Mouse (Mus musculus) mature B cell (primary cell): ENCODE results near the gene Cpn2.

ENCODE experiments used
- in situ Hi-C: fragments of 300-500 bp; cut with MboI; formaldehyde crosslinking; loops from 2 replicates; pipeline ENCODE4 v1.14.3; 2019

The Cpn2 gene

DNA sequence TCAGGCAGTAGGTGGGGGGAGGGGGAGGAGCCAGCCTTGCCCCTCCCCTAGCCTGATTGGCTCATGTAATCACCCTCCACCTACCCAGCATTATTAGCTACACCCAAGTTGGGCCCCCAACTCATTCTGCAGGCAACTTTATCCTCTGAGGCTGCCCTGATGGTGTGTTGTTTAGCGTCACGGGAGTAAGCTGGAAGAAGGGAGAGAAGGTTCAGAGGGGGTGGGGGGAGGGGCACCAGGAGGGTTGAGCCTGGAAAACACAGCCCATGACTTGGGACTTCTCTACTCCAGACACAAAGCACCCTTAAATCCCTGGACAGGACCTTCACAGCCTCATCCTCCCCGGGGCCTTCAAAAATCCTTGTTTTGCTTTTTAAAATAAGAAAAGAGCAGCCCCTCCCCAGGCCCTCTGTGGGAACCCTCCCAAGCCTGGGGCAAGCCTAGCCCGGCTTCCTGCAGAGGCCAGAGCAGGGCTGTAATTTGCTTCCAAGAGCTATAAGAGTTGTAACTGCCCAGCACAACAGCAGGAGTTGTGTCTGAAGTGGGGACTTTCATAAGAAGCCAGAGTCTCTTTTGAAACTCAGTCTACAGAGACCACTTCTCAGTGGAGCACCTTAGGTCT lies 13.5 kb upstream of the Cpn2 start:
- in situ Hi-C loops, result no loop called here

DNA sequence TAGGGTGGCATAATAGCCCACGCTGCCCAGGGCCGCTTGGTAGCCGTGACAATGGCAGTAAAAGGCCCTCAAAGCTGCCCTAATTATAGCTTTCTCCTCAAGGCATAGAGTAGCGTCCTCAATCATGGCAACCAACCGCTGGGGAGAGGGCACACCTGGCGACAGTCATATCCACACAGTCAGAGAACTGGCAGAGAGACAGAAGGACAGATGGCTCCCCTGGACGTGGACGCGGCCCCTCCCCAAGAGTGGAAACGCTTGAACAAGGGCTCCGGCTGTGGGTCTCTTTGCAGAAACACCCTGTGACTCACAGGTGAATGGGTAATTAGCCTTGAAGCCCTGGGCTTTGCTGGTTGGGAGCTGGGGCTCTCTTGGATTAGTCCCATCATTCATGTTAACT lies 11.1 kb upstream of the Cpn2 start:
- in situ Hi-C loops, result no loop called here

DNA sequence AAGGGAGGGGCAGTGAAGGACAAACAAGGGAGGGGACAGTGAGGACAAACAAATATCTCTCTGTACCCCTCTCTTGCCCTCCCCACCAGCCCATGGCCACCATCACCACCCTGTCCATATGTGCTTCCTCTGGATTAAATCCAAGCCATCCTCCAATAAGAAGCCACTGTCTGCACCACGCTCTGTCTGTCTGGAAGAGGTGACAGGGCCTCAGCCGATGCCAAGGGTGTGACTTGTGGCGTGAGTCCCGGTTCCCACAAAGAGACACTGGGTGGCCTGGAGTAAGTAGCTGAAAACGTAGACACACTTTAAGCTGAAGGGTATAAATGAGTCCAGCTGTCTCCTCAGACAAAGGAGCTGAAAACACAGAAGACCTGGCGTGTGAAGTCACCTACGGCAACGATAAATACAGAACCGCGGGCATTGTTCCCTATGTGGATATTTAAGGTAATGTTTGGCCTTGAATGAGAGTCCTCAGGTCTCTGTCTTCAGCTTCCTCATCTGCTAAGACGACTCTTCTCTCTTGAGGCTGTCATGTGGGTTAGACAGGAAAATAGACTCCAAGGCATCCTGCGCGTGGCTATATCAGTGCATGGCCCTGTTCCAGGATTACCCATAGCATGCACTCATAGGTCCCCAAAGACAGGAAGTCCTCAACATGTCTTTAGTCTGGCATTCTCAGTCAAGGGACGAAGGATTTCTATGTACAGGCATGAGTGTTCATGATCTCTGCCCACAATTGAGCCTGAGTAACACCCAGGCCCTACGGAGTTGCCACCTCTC lies 8.4 kb upstream of the Cpn2 start:
- in situ Hi-C loops, result no loop called here

DNA sequence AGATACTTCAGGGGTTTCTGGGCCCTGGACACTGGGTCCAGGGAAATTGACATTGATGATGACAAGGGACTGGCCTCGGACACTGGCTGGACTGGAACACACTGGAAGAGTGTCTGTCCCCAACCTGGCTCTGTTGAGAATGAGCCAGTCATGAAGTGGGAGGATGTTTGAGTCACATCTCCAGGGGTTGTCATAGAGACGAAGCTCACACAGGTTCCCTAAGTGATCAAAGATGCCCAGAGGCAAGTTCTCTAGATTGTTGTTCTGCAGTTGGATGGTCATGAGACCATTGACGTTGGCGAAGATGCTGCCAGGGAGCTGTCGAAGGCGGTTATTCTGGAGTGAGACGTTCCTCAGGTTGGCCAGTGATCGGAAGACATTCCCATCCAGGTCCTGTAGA lies 5.8 kb upstream of the Cpn2 start:
- in situ Hi-C loops, result no loop called here

DNA sequence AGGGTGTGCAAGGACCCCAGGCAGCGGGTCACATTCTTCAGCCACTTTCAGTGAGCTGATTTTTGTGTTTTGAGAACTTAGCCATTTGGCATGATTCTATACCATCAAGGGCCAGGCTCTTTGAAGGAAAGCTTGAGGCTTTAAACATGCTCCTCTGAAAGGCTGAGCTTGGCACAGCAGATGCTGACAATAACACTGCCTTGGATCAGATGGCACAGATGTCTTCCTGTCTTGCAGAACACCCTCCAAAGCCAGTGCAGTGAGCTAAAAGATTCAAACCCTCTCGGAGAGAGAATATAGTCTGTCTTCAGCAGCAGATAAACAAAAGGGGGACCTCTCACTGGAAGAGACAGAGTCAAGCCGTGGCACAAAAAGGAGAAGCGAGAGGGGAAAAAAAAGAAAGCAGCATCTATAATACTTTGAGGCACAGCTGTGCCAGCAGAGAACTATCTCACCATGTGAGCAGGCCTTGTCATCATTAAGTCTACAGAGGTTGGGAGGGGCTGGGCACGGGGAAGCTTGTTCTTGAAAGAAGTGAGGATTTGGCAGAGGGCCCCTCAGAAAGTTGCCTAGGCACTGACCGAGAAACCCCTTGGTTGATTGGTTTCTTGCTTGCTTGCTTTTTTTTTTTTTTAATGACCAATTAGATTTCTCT lies 4.8 kb upstream of the Cpn2 start:
- in situ Hi-C loops, result no loop called here

DNA sequence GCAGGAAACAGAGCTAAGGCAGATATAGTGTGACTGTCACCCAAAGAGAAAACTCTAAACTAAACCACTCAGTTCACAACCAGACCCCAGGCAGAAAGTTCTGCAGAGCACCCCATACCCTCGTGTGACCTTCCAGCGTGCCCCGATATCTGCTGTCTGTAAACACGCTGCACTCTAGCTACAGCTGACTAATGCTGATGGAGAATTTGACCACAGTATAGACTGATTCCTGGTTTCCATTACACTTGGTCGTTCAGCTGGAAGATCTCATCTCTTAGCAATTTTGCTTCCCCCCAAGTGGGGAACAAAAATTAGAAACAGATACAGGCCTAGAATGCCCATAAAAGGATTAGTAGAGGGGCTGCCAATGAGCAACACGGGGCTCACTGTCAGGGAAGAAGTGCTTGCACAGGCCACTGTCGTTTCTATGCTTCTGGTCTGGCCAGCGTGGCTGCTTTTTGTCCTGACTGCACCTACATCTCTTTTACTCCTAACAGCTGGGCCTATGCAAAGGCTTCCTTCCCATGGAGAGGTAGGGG lies 4.0 kb upstream of the Cpn2 start:
- in situ Hi-C loops, result no loop called here

DNA sequence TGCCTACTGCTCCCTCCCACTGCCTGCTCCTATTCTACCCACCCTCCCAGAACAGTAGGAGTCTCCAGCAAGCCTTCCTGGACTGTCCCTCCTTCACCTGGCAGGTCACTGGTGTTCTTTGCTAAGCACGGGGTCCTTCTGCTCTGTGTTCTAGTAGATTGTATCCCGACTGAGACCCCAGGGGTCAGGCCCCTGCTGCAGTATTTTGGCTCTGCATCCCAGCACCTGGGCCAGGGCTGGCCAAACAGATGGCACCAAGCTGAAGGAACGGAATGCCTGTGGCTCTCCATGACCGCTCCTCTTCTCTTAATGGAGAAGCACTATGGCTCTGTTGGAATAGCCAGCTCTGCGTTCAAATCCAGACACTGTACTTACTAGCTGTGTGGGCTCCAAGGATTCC lies 738 bp downstream of the Cpn2 start:
- in situ Hi-C loops, result no loop called here

DNA sequence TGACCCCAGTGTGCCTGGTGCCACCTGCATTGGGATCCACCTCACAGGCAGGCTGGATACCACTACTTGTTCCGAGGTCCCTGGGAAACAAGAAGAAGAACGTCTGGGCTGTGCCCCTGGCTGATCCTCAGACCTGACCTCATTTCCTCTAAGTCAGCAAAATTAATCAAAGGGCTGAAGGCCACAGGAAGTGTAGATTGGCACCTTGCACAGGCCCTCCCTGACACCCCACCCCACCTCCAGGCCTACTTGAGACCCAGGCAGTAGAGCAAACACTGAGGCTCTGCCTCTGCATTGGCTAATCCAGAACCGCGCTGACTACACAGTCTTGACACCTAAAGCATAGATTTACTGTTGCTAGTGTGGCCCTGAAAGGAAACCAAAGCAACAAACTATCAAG lies 1.7 kb downstream of the Cpn2 start:
- in situ Hi-C loops, result no loop called here

DNA sequence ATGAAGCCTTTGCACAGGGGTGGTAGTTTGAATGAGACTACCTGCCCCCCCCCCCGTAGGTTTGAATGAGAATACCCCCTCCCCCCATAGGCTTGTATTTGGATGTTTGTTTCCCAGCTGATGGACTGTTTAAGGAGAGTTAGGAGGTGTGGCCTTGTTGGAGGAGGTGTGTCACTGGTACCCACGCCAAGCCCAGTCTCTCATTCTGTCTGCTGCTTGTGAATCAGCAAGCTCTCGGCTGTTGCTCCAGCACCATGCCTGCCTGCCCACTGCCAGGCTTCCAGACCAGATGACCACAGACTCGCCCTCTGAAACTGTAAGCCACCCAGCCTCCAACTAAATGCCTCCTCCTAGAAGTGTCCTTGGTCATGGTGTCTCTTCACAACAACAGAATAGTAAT lies 4.1 kb downstream of the Cpn2 start:
- in situ Hi-C loops, result no loop called here

DNA sequence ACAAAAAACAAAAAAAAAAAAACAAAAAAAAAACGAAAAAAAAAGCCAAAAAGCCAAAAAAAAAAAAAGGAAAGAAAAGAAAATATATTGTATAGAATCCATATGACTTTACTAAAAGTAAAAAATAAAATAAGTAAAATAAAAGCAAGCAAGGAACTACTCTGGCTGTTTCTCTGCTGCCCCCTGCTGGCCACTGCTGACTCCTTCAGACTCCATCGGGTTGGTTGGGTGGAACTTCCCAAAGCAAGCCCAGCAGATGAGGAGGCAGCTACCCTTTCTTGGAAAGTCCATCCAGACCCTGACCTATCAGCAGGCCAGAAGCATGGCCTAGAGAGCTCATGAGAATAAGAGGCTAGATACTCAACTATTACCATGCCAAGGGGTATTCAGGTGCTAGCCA lies 4.6 kb downstream of the Cpn2 start:
- in situ Hi-C loops, result no loop called here

DNA sequence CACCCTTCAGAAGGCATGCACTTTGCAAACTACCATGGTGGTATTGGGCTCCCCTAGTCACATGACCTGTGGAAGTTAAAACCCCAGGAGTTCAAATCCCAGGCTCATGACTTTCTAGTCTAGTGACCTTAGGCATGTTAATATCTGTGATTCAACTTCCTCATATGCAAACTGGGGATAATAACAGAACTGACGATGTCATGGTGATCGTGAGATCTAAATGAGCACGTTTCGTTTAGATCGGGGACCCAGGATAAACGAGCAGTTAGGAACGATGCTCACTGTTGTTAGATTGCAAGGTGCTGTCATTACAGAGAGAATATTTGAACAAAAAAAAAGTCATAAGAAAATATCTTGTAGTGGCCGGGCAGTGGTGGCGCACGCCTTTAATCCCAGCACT lies 5.1 kb downstream of the Cpn2 start:
- in situ Hi-C loops, result no loop called here

DNA sequence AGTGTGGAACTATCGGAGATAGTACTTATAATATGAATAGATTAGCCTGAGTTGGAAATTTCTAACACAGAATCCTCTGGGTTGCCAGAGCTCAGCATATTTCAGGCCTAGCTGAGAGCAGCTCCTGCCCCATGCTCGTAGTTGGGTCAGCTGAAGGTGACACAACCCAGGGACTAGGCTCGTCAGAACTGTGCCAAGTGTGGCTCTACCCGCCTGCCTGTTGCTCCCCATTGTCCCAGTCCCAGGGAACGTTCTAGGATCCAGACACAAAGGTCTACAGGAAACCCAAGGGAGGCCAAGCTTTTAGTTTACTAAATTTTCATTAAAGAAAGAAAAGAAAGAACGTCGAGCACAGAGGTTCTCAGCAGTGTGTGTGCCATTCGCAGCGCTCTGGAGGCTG lies 6.0 kb downstream of the Cpn2 start:
- in situ Hi-C loops, result no loop called here

DNA sequence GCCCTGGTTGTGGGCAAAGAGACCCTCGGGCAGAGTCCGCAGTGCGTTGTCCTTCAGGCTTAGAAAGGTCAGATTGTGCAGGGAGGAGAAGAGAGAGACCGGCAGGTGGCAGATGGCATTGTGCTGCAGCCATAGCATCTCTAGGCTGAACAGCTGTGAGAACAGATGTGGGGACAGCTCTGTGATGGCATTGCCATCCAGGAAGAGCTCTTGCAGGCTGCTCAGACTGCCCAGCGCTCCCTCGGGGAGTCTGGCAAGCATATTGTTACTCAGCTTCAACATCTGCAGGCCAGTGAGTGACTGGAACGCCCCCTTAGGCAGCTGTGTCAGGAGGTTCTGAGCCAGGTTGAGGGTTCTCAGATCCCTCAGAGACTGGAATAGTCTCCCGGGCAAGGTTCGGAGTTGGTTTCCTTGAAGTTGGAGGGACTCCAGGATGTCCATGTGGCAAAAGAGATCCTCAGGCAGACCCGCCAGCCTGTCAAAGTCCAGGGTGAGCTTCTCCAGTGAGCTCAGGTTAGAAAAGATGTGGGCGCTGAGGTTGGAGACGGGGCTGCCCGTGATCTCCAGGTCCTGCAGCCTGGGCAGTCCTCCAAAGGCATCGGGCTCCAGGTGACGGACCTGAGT lies 7.2 kb downstream of the Cpn2 start:
- in situ Hi-C loops, result no loop called here

DNA sequence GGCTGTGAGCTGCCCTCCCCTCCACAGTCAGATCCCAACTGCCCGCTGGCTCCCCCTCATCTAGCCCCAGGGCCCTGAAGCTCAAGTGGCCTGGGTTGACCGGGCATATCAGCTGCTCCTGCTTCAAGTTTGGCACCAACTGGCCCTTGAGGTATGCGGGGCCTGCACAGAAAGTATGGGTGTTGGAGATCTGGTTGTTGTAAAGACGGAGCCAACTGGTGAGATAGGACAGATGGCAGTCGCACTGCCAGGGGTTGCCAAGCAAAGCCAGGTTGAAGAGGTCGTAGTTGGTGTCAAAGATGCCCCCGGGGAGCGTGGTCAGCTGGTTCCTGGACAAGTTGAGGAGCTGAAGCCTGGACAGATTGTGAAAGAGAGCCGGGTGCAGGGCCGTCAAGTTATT lies 7.9 kb downstream of the Cpn2 start:
- in situ Hi-C loops, result no loop called here

DNA sequence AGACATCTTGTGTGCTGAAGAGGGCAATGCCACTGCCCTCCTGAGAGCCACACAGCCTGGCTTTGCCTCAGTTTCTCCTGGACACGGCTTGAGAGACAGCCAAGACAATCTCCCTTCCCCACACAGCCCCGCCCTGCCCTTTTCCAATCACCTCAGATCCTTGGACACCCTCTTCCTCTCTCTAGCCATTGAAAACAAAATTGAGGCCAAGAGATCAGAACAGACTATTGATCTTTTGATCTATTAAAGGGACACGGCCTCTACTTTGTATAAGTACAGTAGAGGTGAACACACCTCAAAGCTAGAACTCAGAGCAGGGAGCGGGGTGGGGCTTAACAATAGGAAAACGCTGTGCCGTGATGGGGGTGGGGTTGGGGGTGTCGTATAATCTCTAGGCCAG lies 8.9 kb downstream of the Cpn2 start:
- in situ Hi-C loops, result no loop called here

DNA sequence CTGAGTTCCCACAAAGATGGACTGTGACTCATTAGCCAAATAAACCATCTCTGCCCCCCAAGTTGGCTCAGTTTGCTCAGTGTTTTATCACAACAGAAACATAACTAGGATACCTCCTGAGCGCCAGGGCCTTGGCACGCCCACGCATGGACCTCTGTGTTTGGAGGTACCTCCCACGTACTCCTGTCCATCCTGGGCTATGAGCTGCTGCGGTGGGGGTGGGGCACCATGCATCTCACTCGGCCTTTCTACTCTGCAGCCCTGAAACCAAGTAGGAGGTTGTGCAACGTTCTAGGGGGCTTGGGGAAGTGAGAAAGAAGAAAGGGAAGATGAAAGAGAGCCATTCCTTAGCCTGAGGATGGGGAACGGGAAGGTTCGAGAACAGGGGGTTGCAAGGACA lies 9.6 kb downstream of the Cpn2 start:
- in situ Hi-C loops, result no loop called here

DNA sequence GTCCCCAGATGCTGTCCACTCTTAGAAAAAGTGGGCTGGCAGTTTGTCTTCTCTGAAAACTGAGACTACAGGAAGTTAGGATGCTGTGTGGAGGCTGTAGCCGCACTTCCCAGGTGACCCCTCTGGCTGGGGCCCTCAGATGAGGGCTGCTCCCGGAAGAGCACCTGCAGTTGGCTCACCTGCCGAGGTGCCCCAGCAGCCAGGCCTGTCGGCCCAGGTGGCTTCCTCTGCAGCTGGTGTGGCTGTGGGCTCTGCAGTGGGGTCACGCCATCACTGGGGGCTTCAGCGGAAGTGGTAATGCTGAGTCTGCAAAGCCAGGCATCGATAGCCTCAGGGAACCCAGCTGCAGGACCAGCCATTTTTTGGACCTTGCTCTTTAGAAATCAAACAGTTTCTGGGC lies 12.2 kb downstream of the Cpn2 start:
- in situ Hi-C loops, result no loop called here

DNA sequence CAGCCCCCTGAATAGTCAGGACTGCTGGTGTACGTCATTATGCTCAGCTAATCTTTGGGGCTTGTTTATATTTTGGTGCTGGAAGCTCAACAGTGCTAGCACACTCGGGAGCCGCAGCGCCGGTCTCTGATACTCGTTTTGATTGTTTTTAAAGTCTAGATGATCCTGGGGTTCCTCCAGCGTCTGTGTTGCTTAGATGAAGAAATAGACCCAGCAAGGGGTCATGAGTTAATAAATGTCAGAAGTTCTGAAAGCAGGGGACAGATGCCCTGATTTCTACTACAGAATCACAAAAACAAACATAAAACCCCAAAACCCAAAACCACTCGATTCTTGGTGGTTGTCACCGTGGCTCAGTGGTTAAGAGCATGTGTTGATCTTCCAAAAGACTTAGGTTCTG lies 13.4 kb downstream of the Cpn2 start:
- in situ Hi-C loops, result no loop called here

DNA sequence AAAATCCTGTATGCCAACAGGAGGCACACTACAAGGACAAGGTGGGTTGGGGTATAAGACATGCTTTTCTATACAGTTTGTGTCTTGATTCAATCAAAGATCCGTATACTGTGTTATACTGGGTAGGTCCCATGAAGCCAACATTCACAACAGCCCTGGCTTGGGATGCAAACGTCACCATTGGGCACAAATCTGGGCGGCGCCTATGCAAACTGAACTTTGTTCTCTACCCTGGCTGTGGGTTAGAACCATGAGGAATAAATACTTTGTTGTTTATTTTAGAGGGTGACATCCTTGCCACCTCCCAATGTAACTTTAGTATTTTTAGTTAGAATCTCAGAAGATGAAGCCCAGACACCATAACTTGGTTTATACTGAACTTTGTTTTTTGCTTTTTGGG lies 13.9 kb downstream of the Cpn2 start:
- in situ Hi-C loops, result no loop called here

DNA sequence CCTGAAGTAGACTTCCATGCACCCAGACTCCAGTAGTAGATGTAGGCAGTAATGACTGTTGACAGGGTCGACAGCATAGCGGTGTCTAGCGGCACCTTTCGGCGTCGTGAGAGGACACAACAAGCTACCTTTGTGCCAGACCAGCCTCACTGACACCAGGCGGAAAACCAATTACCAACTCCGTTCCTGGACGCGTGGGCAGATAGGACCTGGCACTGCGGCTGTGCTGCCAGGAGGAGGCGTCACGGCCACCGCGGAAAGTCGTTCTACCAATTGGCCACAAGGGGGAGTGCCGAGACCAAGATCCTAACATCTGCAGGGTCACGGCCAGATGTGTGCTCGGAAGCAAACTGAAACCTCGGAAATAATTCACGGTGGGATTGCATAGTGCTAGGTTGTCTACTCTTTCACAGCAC lies 15.3 kb downstream of the Cpn2 start:
- in situ Hi-C loops, result no loop called here

DNA sequence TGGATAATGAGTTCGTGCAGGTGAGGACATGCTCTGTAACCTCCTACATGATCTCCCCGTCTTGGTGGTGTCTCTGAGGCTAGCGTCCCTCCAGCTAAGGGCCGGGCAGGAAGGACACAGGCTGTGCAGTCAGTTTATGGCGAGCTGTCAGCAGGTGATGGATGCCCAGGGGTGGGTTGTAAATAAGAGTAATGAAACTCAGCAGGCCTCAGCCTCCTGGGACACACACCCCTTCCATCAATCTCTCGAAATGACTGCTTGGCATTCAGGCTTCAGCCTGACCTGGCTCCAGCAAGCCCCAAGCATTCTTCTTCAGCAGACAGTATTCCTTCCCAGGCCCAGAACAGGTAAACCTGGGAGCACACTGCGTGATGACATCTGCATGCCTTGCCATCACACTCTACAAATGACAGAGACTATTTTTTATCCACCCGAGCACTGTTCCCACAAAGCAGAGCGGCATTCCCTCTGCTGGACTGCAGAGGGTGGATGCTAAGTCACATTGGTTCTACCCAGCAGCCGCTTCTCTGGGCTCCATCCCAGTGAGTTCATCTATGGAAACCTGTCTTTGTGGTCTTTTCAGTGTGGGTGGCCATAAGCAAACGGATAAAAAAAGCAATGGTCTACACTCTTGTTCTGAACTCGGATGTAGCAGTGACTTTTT lies 23.1 kb downstream of the Cpn2 start:
- in situ Hi-C loops, result no loop called here

DNA sequence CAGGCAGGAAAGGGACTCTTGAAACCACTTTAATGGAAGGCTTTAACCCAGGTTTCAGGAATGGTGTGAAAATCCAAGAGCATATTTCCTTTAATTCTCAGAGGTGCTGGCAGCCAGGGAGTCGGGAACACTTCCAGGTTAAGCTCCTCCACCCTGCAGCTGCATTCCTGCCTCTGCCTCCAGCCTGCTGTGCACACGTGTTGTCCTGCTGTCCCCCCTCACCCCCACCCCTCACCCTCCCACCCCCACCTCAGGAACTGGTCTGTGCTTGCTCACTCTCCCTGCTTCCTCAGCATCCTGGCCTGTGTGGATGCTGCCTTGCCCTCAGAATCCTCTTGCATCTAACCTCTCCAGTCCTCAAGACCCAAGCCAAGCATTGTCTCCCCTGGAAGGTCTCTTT lies 25.7 kb downstream of the Cpn2 start:
- in situ Hi-C loops, result no loop called here
